Mouse (Mus musculus) embryo, embryonic 11.5 days (tissue): ENCODE results near the gene Egfem1.
A peak's percentile ranks its signal among the peaks of the same experiment; 100 is the strongest.

Source experiments
- DNase-seq: peaks from one replicate; pipeline ENCODE4 v3.0.0-alpha.2; 2012; ENCODE audit warnings: low read depth, low spot score

Egfem1 gene

DNA sequence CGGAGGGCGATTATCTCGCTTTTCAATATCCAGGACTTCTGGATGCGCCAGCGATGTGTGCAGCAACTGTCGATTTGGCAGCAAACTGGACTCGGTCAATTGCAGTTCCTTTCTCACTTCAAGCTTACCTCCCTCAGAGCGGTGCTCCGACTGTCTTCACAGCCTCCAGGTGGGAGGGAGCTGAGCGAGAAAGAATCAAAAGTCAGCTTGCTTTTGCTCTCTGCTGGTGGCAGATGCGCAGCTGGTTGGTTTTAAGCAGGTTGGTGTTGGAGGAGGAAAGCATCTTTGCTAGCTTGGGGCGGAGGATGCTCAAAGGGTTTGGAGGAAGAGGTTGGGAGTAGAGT, at the start of gene Egfem1:
Gene Egfem1 (plus strand): TSS at position 72 of the 344 bp plus-strand sequence.
- no peak for DNase-seq

DNA sequence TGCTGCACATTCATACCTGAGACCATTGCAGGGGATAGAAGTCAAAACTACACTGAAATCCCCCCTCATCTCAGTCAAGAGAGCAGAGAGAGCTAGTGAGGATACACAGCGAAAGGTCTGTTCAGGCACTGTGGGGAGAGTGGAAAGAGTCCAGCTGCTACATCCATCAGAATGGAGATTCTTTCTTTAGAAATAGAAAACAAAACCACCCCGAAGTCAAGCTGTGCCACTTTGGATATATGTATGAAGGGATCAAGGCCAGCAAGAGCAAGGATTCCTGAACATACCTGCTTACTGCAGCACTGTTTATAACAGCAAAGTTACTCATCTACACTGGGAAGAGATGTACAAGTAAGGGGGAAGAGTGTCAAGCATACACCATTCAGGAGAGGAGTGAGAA, 48.7 kb upstream of the Egfem1 start:
- no peak for DNase-seq

- peak; percentile 39 for DNase-seq
These were observed 45.7 kb upstream of the Egfem1 start for GRCm38 (mm10) chr3:29036146-29036545.

- DNase-seq, result no peak
These were observed 45.2 kb upstream of the Egfem1 start for GRCm38 (mm10) chr3:29036620-29037019.

DNA sequence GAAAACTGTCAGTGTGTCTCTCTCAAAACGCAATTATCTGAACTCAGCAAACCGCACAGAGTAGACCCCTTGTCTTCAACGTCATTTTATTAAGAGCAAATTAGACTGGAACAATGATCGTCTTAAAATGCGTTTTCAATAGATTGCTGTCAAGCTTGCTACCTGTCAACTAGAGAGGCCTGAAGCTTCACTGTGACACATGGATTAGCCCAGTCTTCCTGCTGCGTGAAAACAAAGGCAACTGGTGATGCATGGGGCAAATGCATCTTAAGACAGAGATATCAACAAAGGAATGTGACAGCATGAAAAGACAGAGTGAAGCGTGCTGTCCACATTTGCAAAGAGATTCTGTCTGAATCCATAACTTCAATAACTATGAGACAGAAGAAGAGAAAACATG, 41.8 kb upstream of the Egfem1 start:
- DNase-seq, result no peak

- DNase-seq, result no peak
These were observed 35.5 kb upstream of the Egfem1 start for GRCm38 (mm10) chr3:29046281-29046680.

- DNase-seq, result no peak
These were observed 34.4 kb upstream of the Egfem1 start for GRCm38 (mm10) chr3:29047273-29047932.

DNA sequence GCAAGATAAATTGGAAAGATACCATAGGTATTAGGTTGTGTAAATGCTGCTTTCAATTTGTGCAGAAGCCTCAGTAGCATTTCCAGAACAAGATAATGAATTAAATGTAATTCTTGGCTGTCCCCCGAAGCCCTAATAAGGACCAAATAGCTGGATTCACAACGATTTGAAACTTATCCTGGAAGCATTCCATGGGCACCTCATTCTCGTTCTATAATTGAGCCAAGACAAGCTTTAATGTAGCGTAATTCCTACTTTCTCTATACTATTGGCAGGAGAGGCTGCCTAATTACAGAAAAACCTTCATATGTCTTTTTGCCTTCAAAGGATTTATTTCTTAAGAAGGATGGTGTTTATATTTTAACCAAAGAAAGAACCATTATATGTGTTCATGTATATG, 18.7 kb upstream of the Egfem1 start:
- no peak for DNase-seq

DNA sequence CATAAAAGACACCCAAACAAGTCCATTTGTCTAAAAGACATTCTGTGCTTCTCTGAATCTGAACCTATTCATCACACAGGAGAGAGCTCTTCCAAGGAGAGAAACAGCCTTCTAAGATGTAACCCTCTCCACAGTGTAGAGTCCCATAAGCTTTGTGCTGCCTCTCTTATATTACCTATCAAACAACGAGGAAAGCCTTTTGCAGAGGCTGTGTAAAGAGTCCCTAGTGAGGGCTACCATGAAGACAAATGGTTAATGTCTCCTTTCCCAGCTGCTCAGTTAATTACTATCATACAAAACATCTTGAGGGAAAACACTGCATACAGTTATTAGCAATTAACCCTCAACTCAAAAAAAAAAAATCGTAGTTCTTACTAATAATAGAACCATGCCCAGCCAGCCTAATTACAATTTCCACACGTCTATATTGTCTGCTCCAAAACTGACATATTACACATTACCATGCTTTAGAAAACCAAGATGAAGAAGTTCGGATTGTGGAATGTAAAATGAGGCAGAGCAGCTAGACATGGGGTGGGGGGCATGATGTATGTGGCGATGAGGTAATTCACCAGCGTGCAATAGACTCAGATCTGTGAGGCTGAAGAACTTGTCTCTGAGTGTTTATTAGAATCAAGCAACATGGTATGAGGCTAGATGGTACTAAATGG, 13.3 kb upstream of the Egfem1 start:
- DNase-seq, result no peak

DNA sequence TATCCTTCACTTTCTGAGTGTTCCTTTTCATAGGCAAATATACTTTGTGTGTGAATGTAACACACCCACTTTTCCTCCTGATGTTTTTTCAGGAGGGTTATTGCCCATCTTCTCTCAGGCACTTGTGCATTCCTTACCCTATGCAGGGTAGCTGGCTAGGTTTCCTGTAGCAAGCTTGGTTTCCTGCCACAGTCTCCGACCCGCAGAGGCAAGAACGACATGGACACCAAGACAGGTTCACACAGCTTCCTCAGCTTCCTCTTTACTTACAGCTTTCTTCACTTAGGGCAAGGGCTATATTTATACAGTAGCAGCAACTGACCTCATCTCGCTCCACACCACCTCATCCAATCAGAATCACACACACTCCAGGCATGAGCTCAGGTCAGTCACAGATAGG, 10.5 kb upstream of the Egfem1 start:
- no peak for DNase-seq

GRCm38 (mm10) chr3:29081517-29081916, 306 bp upstream of the Egfem1 start:
- DNase-seq, result peak; percentile 3

- DNase-seq, result peak; percentile 29
These were observed 623 bp downstream of the Egfem1 start for GRCm38 (mm10) chr3:29082296-29082995.

- no peak for DNase-seq
These were observed 1.1 kb downstream of the Egfem1 start for GRCm38 (mm10) chr3:29082996-29083350.

GRCm38 (mm10) chr3:29098467-29098866, 16.6 kb downstream of the Egfem1 start:
- DNase-seq, result no peak

DNA sequence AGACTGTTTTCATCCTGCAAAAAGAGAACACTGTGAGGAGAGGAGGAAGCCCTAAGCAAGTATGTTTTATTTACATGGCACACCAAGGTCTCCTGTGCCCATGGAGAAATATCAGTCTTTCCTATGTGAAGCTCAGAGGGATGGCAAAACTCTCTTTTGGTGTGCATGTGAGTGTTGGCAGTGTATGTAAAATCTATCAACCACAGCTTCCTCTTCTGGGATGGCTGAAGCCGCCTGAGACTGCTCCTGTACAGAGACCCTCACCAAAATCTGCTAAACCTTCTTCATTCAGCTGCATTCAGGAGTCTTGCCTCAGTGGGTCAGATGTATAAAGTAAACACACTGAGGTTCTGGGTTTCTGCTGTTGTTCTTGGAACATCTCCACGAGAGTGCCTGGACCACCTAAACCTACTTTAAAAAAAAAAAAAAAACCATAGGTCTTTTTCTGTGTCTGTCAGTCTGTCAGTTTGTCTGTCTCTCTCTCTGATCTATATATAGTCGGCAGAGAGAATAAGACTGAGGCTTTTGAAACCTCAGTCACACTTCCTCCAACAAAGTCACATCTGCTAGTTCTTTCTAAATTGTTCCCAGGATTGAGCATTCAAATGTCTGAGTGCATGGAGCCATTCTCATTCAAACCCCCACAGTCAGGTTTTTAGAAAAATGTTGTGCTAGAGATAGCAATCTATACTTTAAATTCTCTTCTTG, 24.3 kb downstream of the Egfem1 start:
- no peak for DNase-seq

DNA sequence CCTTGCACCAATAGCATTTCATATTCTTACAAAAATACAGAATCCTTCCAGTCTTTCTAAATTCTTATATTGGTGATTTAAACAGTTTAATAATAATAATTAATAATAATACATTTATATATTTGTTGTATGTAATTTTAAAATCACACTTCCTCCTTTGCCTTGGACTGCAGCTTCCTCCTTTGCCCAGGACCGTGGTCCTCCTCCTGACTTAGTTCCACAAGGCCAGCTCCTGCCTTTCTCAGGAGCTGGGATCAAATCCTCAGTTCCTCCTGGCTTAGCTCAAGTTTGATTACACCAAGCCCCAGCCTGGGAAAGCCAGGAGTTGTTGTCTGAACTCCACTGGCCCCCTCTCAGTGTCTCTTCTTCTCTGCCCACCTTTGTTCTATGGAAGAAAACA, 25.3 kb downstream of the Egfem1 start:
- no peak for DNase-seq

DNA sequence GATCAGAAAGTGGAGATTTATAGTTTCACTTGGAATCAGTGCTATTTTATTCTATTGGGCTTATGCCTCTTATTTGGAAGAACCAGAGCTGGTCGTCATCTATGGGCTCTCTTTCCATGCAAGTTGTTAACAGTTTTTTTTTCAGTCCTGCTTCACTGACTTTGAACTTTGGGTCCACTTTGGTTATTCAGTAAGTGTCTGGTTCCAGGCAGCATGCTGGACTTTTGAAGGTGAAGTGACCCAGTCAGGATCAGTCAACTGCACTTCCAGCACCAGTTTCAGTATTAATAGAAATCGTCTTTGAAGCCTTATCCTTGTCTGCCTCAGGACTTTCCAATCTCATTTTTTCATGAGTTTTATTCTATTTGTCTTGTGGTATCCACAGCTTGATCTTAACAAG, 28.5 kb downstream of the Egfem1 start:
- DNase-seq, result no peak

DNA sequence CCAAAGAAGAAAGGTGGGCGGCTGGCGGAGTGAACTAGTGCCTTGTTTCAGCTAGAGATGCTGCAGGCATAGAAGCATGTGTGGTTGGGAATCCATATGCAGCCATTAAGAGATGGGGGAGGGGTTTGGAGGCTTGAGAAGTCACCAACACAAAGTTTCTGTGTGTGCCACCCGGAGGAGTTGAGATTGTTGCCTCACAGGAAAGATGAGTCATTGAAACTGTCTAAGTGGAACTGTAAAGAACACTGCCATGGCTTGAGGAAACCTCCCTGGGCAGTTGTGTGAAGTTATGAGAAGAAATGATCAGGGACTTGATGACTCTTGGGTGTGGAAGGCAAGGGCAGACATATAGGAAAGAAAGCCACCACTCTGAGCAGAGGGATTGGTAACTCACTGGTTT, 32.7 kb downstream of the Egfem1 start:
- DNase-seq, result no peak

DNA sequence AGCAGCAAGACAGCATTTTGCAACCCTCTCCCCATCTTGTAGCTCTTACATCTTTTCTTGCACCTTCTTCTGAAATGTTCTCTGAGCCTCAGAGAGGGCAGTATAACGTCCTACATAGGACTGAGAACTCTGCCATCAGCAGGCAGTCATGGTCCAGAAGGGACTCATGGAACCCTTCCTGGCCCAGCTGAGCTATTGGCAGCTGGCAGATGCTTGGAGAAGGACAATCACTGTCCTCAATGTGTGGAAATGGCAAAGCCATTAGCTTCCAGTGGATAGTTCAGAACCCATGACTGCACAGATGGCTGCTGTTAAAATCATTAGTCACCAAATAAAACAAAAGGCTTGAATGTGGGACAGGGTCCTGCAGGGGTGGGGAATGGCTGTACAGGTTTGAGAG, 35.6 kb downstream of the Egfem1 start:
- DNase-seq, result no peak

GRCm38 (mm10) chr3:29122556-29122955, 40.7 kb downstream of the Egfem1 start:
- DNase-seq, result no peak

- DNase-seq, result no peak
These were observed 50.5 kb downstream of the Egfem1 start for GRCm38 (mm10) chr3:29132054-29132931.
